In genomic region chr9:54559771-54560471, GRCm38 (mm10) we compare ENCODE assay signal across 8 mouse cellular contexts. TPM values are rescaled to one million over a fixed set of nuclear protein-coding genes. Genes with fewer than 3 reads are reported as not detected.
A peak's percentile ranks its signal among the peaks of the same experiment; 100 is the strongest.
DNase-seq lines count a peak whose midpoint lies in the region; ATAC-seq lines count a peak whose summit lies in the region.

Cib2 (minus strand) TSS chr9:54560218.

- peak within 1 kb of the TSS; percentile 95 for H3K4me2 ChIP-seq in intestine, embryonic 15.5 days (replicated peaks)

- intact Hi-C loops in gastrocnemius, postnatal 36 days (cut with DNase I) = loop anchor here (2.0 kb wide), 1 partner anchor 27 kb away; the partner anchor contains the start of gene Idh3a
- intact Hi-C loops in left cerebral cortex, postnatal 25 days (cut with DNase I) = no loop called here

- peak within 1 kb of the TSS; percentile 59 for H3K9ac ChIP-seq in intestine, embryonic 15.5 days

- H3K27me3 ChIP-seq in intestine, embryonic 15.5 days (replicated peaks) = no peaks in the 10 kb centered on the region
- peaks cover 23% of the 10 kb centered on the region for H3K27me3 ChIP-seq in midbrain, embryonic 10.5 days (ENCODE audit: low read depth, poor library complexity, severe bottlenecking)

- peak within 1 kb of the TSS; percentile 63 for H3K4me3 ChIP-seq in intestine, embryonic 15.5 days (replicated peaks)
- peak within 1 kb of the TSS; percentile 62 for H3K4me3 ChIP-seq in midbrain, embryonic 10.5 days

- peak; percentile 94 for DNase-seq in adrenal gland, adult 2 months
- DNase-seq in embryo, embryonic 11 days = peak; percentile 91
- DNase-seq in gastrocnemius, postnatal 36 days = peak; percentile 71 to 76
- peak; percentile 71 to 76 for DNase-seq in left cerebral cortex, postnatal 25 days (ENCODE audit: low spot score in 2 of 2)
- DNase-seq in midbrain, embryonic 10.5 days (ENCODE audit: low spot score) = peak; percentile 88
- peak; percentile 68 to 72 for DNase-seq in right cerebral cortex, postnatal 36 days (ENCODE audit: low spot score in 2 of 2)
- peak; percentile 90 for DNase-seq in yolk sac, embryonic 10.5 days (ENCODE audit: low spot score)

- H3K4me1 ChIP-seq in intestine, embryonic 15.5 days (replicated peaks) = peaks cover 3% of the 10 kb centered on the region; the same call in 1 of the 2 replicates
- peaks cover 20% of the 10 kb centered on the region for H3K4me1 ChIP-seq in midbrain, embryonic 10.5 days

- H3K9me3 ChIP-seq in intestine, embryonic 15.5 days = no peaks in the 10 kb centered on the region
- no peaks in the 10 kb centered on the region for H3K9me3 ChIP-seq in midbrain, embryonic 10.5 days (replicated peaks)

- 2% methylated on average over 50 of the region's 54 CpGs for WGBS in intestine, embryonic 15.5 days
- WGBS in midbrain, embryonic 10.5 days = 1% methylated on average over 54 of the region's 54 CpGs

- H3K27ac ChIP-seq in intestine, embryonic 15.5 days = no peak within 1 kb of the TSS
- H3K27ac ChIP-seq in midbrain, embryonic 10.5 days (replicated peaks) = peak within 1 kb of the TSS; percentile 73

- no peaks in the 10 kb centered on the region for H3K36me3 ChIP-seq in intestine, embryonic 15.5 days
- H3K36me3 ChIP-seq in midbrain, embryonic 10.5 days = no peaks in the 10 kb centered on the region

- peak; percentile 98 for ATAC-seq in intestine, embryonic 15.5 days

RNA-seq across cellular contexts. Expression of gene Cib2, which starts in this region (rescaled TPM):
- total RNA-seq in adrenal gland, adult 2 months (2021) = 100 to 1,000 TPM in 1 of 2 experiments, 10 to 100 TPM in 1; 47.9 to 131 TPM
- polyA plus RNA-seq in adrenal gland, adult 2 months (2012; rRNA removed) = 15.1 and 31.7 TPM in 2 replicates
- total RNA-seq in gastrocnemius, postnatal 36 days (2021) = 100 to 1,000 TPM; 113 to 142 TPM
- polyA plus RNA-seq in intestine, embryonic 15.5 days (2015; fragmentation: Nextera tagmentation; extraction: Ambion mirVana) = 9.4 and 9.9 TPM in 2 replicates
- total RNA-seq in left cerebral cortex, postnatal 25 days (2021) = 10 to 100 TPM; 20.7 to 22.3 TPM
- polyA plus RNA-seq in midbrain, embryonic 10.5 days (2016; fragmentation: Nextera tagmentation; extraction: Ambion mirVana) = 9.9 and 12.7 TPM in 2 replicates
